Mouse (Mus musculus) left cerebral cortex, postnatal 10 days (tissue): ENCODE measurements at regions not wholly inside any gene's neighbourhood (a gene's known extent, or its start where the extent isn't known, plus 50 kb on each side); places are given as distances from the start of the nearest gene placed in this dataset.

Experiments
- DNase-seq, 2 experiments: peaks; one replicate each; pipeline ENCODE4 v3.0.0; 2021 to 2022; ENCODE audit warnings: low spot score in 2 of 2, mixed read lengths in 1 of 2; ENCODE audit errors: extremely low spot score in 1 of 2
- intact Hi-C: fragments of 180-260 bp; cut with DNase I; formaldehyde crosslinking; loops from one replicate; pipeline ENCODE4 v1.15.1; 2025

DNA sequence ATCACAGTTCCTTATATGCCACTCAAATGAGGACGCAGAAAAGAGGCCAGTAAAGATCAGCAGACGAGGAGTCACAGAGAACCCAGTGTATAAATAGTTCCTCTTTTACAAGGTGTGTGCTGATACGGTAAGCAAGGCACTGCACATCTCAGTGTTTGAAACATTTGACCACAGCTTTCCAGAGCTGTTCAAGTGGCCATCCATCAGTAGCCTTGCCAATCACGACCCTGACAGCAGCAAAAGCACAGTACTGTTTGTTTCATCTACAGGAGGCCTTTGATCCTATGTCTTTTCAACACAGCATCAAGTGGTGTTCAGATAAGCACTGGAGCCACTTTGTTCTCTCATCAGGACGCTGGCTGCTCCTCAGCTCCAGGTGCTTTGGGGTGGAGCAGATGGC lies 511.4 kb upstream of the Adarb2 start:
- intact Hi-C loops = no loop called here
- no peak for DNase-seq

DNA sequence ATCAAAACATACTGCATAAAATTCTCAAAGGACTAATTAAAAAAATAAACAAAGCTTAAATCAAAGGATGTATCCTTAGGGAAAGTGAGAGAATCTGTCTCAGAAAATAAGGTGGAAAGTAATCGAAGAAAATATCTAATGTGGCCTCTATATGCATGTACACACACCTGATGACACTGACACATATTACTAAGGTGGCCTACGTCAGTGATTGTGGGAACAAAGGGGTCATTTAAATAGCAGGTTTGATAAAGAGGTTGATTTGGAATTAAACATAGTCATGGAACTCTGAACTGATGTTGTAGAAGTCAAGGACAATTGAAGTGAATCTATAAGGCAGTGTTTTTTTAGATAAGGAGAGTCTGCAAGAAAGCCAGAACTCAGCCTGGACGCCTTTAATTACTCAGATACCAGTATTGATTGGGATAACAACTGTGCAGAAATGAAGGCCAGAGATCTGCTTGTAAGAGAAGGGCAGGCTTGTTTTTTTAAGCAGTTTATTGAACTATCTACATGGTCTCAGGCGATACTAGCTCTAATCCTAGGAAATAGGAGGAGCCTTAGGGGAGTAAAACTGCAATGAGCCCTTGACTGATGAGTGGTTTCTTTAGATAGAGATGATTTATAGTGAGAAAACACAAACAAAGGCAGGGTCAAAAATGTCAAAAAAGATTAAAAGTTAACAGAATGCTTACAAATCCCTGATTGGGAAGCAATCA lies 504.9 kb upstream of the Adarb2 start:
- intact Hi-C loops = no loop called here
- DNase-seq = no peak

DNA sequence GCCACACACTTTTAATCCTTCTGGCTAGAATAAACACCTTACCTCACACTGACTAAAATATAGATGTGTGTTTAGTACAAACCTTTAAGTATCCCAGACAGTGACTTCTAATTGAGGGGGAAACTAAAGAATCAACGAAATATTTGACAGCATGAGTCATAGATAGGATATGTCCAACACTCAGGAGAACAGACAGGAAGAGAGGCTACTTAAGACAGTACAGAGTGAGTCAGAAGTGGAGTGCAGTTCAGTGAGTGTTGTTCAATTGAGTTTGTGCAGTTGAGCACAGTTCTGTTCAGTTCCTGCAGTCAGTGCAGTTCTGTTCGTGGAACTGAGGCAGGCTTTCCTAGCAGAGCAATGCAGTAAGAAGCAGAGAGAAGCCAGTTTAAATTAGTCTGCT lies 481.1 kb upstream of the Adarb2 start:
- no peak for DNase-seq
- intact Hi-C loops = no loop called here

DNA sequence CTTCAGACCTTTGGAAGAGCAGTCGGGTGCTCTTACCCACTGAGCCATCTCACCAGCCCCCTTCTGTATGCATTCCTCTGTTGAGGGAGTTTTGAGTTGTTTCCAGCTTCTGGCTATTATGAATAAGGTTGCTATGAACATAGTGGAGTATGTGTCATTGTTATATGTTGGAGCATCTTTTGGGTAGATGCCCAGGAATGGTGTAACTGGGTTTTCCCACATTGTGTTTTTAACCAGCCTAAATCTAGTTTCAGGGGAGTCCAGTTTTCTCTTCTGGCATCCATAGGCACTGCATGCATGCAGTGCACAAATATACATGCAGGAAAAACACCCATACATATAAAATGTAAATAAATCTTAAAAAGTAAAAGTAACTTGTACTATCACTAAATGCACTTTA lies 453.0 kb upstream of the Adarb2 start:
- intact Hi-C loops = no loop called here
- no peak for DNase-seq

DNA sequence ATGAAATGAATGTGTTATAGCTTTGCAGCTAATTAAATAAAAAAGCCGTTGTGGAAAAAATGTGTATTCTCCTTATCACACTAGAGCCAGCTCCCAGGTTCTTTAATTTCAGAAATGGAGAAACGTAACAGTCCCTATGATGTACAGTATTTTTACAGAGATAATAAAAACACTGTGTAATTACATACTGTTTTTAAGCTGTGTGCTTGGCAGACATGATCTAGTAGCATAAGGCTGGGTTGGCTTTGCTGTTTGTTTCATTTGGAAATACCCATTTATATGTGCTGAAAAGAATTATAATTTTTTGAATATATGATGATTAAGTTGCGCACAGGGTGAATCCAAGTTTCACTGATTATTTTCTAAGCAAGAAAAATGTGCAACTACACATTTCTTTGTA lies 417.4 kb upstream of the Adarb2 start:
- peak in 1 of 2 experiments; percentile 5 for DNase-seq

GRCm38 (mm10) chr13:7790069-7790468 lies 412.6 kb upstream of the Adarb2 start:
- DNase-seq = no peak
- intact Hi-C loops = no loop called here

More for the DNA sequence above, 417.4 kb upstream of the Adarb2 start:
- intact Hi-C loops = no loop called here
